Mouse (Mus musculus) heart, postnatal 14 days (tissue): ENCODE measurements at regions not wholly inside any gene's neighbourhood (a gene's known extent, or its start where the extent isn't known, plus 50 kb on each side); places are given as distances from the start of the nearest gene placed in this dataset.

Experiments
- DNase-seq, 2 experiments: peaks; one replicate each; pipeline ENCODE4 v3.0.0; 2021 to 2022
- intact Hi-C: fragments of 180-260 bp; cut with DNase I; formaldehyde crosslinking; loops from one replicate; pipeline ENCODE4 v1.15.1; 2025

- DNase-seq, result no peak
- intact Hi-C loops, result no loop called here
These were observed 713.3 kb downstream of the Pdcd6ip start for GRCm38 (mm10) chr9:112994774-112995173.

GRCm38 (mm10) chr9:112993627-112994026 lies 714.4 kb downstream of the Pdcd6ip start:
- DNase-seq, result no peak
- intact Hi-C loops, result no loop called here

DNA sequence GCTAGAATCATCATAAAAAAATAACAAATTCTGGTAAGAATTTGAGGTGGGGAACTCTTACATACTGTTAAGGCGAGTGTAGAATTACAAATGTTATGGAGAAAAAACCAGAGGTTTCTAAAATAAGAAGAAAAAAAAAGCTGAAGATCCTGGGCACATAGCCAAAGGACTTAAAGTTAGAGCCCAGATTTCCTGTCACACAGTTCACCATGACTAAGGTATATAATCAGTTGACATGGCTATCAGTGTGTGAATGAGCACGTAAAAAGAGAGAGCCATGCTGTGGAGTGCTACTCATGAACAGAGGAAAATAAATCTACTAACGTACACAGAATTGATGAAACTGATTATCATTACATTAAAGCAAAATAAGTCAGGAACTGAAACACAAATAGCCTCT lies 715.1 kb downstream of the Pdcd6ip start:
- intact Hi-C loops, result no loop called here

GRCm38 (mm10) chr9:112983353-112983752 lies 724.7 kb downstream of the Pdcd6ip start:
- no peak for DNase-seq
- intact Hi-C loops, result no loop called here

More for the DNA sequence above, 715.1 kb downstream of the Pdcd6ip start:
- no peak for DNase-seq

DNA sequence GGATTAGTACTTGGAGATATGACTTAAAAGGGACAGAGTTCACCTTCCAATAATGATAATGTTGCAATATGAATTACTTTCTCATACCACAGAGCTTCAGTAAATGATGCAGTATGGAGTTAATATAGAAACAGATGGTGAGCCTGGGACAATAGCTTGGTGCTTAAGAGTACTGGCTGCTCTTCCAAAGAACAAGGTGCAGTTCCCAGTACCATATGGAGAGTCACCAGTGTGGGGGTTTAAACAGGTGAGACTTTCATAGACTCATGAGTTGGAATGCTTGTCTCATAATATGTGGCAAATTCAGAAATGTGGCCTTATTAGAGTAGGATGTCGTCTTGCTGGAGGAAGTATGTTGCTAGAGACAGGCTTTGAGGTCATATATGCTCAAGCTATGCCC lies 715.8 kb upstream of the Arpp21 start:
- DNase-seq, result no peak
- intact Hi-C loops, result no loop called here

GRCm38 (mm10) chr9:112950056-112950455 lies 714.3 kb upstream of the Arpp21 start:
- DNase-seq, result no peak
- intact Hi-C loops, result no loop called here

DNA sequence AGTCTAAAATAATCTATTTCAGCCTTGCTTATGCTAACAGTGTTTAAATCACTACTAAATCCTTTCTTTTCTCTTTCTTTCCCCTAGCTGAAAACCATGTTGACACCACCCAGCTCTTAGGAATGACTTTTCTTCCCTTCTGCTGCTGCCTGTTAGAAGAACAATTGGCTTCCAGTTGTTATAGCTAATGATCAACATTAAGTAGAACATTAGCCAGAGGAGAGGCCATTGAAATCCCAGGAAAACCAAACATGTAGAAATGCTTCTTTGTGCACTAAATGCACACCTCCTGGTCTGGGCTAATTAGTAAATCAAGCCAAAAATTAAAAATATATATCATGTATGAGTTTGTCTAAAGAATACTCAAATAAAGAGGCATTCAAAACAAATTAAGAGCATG lies 703.0 kb upstream of the Arpp21 start:
- intact Hi-C loops, result no loop called here
- DNase-seq, result no peak

- intact Hi-C loops, result no loop called here
- no peak for DNase-seq
These were observed 673.8 kb upstream of the Arpp21 start for GRCm38 (mm10) chr9:112909311-112910101.

DNA sequence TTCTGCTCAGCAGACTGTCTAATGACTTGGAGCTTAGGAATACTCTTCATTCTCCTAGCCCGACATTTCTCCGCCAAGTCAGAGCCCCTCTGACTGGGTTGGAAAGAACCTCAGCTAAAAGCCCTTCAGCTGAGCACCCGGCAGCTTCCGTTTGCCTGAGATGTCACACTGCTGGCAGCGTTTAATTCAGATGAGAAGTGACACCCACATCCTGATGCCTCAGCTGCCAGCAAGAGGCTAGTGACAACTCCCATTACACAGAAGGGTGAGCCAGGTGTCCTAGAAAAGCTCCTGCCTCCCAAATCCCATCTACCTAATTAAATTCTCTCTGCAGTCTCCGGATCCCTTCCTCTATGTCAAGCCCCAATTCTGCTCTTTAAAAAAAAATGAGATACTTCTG lies 670.2 kb upstream of the Arpp21 start:
- no peak for DNase-seq
- intact Hi-C loops, result no loop called here

GRCm38 (mm10) chr9:112864921-112865320 lies 629.2 kb upstream of the Arpp21 start:
- intact Hi-C loops, result no loop called here
- no peak for DNase-seq

GRCm38 (mm10) chr9:112861136-112861535 lies 625.4 kb upstream of the Arpp21 start:
- intact Hi-C loops, result no loop called here
- no peak for DNase-seq

GRCm38 (mm10) chr9:112860307-112860893 lies 624.7 kb upstream of the Arpp21 start:
- intact Hi-C loops, result no loop called here
- no peak for DNase-seq

DNA sequence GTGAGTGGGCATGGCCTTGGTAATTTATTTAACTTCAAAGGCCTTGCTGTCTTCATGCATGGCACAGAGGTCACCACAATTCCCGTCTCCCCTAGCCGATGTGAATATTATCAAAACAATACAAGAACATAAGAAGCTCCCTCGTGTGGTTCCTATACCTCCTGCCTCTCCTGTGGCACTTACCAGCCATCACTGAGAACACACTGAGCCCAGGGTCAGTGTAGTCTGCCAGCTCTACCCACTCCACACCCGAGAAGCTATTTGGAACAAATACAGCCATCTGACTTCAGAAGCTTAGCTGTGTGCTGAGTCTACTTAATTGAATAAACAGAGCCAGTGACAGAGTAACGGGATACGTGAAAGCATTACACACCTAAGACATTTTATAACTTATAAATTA lies 605.7 kb upstream of the Arpp21 start:
- no peak for DNase-seq
- intact Hi-C loops, result no loop called here

DNA sequence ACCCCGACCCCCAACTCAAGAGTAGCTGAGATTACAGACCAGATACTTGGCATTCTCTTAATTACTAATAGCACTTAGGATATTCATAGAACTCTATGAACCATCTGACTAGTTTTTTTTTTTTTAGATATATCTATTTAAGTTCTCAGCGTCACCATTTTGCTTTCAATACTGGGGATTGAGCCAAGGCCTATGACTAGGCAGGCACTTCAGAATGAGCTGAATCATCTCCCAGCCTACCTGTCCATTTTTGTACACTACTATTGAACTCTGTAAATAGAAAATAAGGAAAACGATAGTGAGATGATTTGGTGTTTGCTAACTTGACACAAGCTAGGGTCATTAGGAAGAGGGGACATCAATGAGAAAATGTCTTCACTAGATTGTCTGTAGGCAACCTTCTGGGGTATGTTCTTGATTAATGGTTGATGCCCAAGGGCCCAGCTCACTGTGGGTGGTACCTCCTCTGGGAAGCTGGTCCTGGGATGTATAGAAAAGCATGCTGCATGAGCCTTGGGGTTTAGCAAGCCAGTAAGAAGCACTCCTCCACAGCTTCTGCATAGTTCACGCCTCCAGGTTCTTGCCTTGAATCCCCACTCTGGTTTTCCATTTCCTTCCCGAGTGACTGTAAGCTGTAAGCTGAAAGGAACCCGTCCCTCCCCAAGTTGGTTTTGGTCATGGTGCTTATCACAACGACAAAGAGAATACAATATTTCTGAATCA lies 603.5 kb upstream of the Arpp21 start:
- intact Hi-C loops, result no loop called here
- DNase-seq, result no peak

GRCm38 (mm10) chr9:112837563-112837962 lies 601.8 kb upstream of the Arpp21 start:
- intact Hi-C loops, result no loop called here
- DNase-seq, result no peak

GRCm38 (mm10) chr9:112834441-112835245 lies 598.9 kb upstream of the Arpp21 start:
- DNase-seq, result no peak
- intact Hi-C loops, result no loop called here

DNA sequence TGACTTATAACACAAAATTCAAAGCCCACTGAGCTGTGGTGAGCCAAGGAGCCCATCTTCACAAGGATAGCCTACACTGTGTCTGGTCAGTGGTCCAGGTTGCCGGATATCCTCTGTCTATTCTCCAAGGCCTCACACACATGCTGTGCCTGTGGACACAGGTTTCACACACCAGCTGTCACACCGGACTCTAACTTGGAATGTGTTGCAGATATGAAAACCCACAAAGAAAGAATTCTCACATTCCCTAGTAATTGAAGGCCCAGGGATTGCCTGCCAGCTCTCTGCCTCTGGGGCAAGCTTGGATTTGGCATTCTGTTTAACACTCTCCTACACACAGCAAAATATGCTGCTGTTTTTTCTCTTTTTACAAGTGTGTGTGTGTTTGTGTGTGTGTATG lies 595.4 kb upstream of the Arpp21 start:
- intact Hi-C loops, result no loop called here
- no peak for DNase-seq

GRCm38 (mm10) chr9:112828602-112829001 lies 592.9 kb upstream of the Arpp21 start:
- intact Hi-C loops, result no loop called here
- no peak for DNase-seq

- no peak for DNase-seq
- intact Hi-C loops, result no loop called here
These were observed 590.9 kb upstream of the Arpp21 start for GRCm38 (mm10) chr9:112826592-112826991.

DNA sequence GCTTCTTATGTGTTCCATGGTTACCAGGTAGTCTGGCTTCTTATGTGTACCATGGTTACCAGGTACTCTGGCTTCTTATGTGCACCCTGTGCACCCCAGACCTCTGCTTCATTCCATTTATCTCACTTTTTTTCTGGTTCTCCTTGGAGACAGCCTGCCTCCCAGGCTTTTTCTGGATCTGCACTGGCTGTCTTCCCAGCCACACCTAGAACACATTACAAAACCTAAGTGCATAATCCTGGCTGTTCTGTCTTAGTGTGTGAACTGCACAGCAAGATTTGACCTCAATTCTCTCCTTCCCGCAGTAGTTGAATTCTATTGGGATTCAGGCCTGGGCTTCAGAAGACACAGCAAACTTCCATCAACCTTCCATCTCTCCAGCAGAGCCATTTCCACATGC lies 586.2 kb upstream of the Arpp21 start:
- intact Hi-C loops, result no loop called here
- DNase-seq, result no peak

DNA sequence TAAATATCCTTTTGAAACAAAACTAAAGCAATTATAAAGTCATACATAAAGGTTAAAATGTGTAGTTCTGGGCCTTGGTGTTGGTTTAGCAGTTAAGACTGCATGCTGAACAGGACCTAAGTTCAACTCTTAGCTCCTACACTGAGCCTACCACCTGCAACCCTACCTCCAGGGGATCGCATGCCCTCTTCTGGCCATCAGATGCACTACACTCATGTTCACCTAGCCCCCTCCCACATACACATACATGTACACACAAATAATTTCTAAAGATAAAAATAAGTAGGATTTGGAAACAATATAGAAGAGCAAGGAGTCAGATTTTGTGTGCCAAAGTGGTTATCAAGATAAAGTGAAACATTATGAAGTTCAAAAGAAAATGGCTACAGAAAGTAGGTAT lies 576.2 kb upstream of the Arpp21 start:
- DNase-seq, result no peak
- intact Hi-C loops, result no loop called here
